Mouse (Mus musculus): ENCODE data around the gene Mapk10.
A peak's percentile ranks its signal among the peaks of the same experiment; 100 is the strongest.

Mapk10 gene

DNA sequence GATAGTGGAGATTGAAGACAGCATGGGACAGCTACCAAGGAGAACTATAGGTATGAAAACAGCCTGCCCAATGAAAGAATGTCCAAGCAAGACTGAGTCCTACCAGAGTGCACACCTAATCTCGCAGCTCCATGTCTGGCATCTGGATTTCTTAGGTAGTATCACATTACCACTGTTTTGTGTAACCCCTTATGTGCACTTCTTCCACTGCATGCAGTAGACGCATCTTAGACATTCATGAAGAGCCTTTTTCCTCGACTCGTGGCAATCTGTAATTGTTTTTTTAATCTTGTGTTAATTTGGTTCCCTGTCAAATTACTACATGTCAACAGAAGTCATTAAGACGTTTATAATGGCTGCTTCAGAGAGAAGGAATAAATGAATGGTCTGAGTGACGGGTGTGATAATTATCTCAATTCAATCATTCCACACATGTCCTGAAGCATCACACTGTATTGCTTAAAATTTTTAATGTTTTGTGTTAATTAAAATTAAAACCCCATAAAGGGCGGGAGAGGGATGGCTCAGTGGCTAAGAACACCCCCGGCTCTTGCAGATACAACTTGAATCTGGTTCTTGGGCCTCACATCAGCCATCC is 160.7 kb downstream of the Mapk10 start:
- DNase-seq (ENCODE audit: low spot score in 2 of 2) = no peak

DNA sequence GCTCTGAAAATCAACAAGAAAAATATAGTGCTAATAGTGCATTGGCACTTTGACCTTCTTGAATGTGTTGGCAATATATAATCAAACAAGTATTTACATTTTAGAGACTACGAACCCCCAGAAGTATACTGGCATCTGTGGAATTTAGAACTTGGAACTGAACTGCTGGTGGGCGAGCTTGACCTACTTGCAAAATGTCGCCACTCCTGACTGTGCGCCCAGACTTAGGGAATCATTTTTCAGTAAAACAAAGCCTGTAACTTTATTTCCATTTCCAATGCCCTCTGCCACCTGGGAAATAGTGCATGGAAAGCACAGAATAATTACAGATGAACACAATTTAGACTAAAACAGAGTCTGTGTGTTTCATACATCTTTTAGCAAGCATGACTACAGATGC is 163.1 kb downstream of the Mapk10 start:
- DNase-seq (ENCODE audit: low spot score in 2 of 2) = no peak

DNA sequence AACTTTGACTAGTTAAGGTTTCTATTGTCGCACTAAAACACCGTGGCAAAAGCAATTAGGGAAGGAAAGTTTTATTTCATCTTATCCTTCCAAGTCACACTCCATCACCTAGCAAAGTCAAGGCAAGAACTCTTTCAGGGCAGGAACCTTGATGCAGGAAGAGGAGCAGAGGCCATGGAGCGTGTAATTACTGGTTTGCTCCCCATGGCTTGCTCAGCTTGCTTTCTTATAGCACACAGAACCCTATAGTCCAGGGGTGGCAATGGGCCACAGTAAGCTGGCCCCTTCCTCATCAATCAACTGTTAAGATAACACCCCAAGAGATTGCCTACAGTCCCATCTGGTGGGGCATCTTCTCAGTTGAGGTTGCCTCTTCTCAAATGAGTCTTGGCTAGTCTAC is 173.4 kb downstream of the Mapk10 start:
- no peak for DNase-seq (ENCODE audit: low spot score in 2 of 2)

DNA sequence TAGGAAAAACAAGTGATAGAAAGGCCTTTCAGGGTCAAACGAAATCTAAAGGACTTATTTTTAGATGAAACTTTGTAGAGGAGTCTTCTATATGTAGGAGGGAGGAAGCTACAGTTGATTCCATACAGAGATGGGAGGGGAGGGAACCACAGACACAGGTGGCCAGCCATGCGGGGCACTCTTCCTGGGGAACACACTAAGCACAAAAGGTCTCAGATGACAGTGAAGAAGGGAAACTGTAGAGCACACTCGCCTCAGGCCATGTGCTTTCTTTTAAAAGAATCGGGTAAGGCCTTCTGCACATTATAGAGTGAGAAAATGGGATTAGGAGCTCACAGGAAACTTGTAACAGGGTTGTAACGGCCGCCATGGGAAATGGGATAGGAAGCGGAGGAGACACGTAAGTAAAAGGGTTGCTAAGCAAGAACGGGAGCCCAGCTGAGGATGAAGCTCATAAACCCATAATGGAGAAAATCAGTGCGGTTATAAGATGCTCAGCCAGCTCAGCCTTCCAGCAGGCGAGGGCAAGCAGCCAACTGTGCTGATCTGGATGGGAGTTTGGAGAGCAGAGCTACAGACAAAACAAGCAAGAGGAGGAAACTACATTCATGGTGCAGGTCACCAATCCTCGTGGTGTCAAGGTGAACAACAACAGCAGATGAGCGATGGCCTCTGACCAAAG is 182.1 kb downstream of the Mapk10 start:
- peak in 1 of 2 experiments; percentile 35 for DNase-seq (ENCODE audit: low spot score in 2 of 2)

DNA sequence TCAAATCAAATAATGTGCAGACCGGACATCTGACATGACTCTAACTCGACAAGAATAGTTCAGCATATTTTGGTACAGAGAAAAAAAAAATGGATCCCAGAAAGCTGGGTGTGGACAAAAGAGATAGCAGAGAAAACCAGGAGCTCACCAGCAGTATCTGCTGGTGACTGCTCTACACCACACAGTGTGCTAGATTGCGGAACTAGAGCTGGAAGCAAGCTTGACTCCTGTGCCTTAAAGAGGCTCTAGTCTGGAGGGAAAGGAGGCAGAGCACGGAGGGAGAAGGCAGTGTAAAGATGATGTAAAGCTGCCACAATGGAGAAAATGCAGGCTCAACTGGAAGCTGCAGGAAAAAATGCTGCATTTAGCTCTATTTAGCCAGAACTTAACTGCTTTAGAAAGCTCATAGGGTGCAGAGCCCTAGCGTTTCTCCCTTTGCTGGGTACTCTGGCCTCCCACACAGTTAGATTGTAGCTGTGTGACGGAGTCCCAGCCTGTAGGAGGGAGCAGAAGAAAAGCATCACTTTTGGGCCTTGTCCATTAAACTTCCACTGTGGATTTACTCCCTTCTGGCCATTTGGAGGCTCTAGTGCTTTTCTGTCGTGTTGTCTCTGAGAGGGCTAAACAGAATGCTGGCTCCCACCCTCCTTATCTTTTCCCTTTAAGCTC is 188.5 kb downstream of the Mapk10 start:
- DNase-seq (ENCODE audit: low spot score in 2 of 2) = no peak

DNA sequence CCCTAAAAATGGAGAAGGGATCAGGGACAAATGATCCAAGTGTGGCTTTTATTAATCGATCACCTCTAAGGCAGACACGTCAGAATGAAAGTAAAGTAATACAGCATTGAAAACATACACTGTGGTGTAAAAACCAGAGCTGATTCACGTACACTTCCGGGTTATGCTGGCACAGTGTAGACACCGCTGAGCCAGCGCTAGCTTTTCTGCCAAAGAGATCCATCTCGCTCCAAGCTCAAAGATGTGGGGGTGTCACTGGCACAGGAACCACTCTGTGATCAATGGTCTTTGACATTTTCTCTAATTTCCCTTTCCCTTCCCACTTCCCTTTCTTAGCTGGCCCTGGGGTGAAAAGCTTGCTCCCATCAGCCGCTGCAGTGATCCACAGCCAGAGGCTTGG is 189.7 kb downstream of the Mapk10 start:
- no peak for DNase-seq (ENCODE audit: low spot score in 2 of 2)

DNA sequence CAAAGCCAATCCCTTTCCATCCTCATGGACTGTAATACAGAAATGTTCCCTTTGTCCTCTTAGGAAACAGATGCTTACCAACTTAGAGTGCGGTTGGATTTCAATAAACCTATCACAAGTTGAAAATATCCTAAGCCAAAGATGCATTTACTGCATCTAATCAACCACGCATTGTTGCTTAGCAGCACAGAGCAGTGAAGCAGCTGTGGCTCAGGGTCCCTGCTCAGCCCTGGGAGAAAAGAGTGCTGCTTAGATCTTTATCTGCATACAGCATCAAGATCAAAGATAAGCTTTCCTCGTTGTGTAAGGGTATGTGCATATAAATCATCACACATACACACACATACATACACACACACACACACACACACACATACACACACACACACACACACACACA is 190.2 kb downstream of the Mapk10 start:
- DNase-seq (ENCODE audit: low spot score in 2 of 2) = no peak

DNA sequence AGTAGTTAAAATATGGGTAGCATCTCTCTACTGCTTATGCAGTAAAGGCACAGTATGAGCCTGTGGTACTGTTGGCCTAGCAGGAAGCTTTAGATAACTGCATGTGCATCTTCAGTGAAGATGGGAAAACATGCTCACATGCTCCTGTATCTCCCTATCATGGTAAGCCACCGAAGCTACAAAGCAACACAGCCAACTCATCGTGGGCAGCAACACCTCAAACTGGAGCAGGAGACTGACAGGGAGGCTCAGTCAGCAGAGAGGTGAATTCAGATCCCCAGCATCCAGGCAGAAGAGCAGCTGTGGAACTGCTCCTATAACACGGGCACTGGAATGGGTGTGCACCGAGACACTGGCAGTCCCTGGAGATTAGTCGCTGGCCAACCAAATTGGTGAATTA is 191.0 kb downstream of the Mapk10 start:
- DNase-seq (ENCODE audit: low spot score in 2 of 2) = no peak

DNA sequence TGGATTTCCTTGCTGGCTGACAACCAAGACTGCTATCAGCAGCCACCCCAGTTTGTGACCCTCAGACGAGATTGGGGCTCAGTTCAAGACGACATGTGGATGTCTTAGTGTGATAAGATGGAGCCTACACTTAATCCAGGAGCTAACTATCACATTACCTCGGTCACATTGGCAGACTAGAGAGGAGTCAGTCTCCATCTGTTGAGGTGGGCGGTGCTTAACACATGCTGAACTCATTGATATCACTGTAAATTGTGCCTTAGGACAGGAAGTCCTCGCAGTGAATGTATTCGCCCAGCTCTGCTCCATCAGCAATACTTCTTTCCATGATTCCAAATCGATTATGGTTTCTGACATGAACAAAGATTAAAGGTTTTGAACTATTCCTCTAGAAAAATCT is 193.5 kb downstream of the Mapk10 start:
- no peak for DNase-seq (ENCODE audit: low spot score in 2 of 2)

DNA sequence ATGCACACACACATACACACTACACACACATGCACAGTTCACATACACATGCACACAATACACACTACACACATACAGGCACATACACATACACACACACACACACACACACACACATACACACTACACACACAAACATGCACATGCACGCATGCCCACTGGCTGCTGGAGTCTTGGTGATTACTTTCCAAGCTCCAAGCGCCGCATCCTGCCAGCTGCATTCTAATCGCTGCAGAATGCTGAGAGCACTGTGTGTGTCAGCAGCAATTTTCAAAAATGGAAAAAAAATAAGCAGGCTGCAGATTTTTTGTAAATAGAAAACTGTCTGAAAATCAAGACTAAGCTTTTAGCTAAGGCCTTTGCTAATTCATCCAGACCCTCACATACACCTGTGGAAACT is 196.8 kb downstream of the Mapk10 start:
- DNase-seq (ENCODE audit: low spot score in 2 of 2) = no peak

DNA sequence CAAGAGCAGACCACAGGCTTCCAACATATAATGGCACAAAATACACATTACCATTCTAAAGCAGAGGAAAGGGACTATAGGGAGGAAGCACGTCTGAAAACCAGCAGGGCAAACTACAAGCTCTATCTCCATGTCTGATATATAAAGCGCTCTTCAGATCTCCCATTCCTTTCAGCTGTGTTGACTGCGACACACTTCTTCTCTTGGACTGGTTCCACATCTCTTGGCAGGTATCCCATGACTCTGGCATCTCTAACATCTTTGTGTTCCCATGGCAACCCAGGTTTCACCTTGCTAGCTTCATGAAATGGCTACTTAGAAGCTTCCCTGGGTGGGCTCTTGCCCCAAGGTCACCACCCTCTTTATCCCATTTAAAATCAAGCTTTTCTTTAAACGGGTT is 202.2 kb downstream of the Mapk10 start:
- no peak for DNase-seq (ENCODE audit: low spot score in 2 of 2)

DNA sequence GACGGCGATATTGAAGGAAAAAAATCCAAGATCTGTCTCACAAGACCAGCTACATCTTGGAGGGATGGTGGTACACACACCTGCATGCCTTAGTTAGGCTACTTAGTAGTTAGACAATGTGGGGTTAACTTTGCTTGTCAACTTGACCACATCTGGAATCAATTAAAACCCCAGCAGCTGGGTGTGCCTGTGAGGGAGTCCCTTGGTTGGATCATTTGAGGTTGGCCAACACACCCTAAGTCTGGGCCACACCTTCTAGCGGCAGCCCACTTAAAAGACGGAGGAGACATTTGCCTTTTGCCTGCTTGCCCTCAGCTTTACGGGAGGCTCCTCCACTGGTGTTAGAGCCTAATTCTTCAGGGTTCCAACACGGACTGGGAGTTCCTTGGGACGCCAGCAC is 209.0 kb downstream of the Mapk10 start:
- DNase-seq (ENCODE audit: low spot score in 2 of 2) = no peak

DNA sequence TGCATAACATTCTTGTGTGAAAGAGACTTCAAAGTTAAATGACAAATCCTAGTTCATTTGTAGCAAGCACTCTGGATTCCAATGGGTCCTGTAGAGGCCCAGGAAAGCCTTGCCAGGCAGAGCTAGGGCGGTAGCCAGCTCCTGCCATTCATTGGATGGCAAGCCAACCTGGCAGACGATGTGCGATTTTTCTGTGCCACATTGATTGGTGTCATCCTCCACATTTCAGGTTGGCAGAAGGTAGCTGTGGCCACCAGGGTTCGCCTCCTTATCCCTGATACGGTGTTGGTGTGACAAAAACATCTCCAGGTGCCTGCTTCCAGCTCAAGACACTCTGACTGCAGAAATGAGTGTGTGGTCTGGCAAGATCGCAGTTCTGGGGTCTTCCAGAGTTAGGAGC is 210.6 kb downstream of the Mapk10 start:
- no peak for DNase-seq (ENCODE audit: low spot score in 2 of 2)

DNA sequence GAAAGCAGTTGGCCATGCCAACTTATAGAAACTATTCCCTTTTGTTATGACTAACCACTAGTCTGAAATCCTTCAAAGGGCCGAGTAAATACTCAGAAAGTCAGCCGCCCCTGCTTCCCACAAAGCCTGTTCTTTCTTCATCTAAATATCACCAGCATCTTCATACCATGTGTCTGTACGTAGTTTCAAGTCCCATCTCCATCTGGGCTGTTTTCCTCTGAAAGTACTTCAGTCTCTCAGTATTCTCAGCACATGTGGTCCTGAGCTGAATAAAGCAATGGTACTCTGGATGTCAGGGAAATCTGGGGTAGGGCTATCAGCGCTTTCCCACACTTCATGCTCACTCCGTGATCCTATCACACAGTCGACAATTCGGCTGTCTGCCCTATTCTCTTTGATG is 212.6 kb downstream of the Mapk10 start:
- DNase-seq (ENCODE audit: low spot score in 2 of 2) = no peak

DNA sequence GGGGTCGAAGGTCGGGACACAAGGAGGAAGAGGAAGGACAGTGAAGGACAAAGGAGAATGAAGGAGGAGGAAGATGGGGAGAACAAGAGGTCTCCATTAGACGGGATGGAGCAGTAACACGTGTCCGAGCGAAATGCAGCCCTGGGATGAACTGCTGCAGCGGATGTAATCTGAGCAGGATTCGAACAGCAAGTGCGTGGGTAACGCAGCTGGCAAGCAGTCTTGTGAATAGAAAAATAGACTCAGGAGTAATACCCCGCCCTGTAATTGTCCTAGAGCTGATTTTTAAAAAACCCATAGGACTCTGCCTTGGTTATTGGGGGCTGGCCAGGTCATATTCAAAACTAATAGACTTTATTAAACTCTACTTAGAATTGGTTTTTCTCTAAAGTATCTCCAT is 213.2 kb downstream of the Mapk10 start:
- DNase-seq (ENCODE audit: low spot score in 2 of 2) = no peak

DNA sequence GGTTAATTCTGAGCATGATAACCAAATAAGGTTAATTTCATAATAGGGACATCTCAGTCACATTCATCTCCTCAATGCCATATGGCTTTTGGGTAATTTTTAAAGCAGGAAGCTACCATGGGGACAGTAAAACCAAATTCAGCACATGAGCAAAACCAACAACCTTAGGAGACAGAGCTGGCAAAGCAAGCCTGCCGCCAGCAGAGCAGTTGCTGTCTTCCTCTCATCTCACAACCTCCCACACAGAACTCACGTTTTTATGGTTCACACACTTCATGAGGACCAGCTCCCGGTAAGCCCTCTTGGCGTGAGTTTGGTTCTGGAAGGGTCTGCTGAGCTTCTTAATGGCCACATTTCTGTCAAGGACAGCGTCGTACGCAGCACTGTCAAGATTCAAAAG is 214.8 kb downstream of the Mapk10 start:
- DNase-seq (ENCODE audit: low spot score in 2 of 2) = no peak

DNA sequence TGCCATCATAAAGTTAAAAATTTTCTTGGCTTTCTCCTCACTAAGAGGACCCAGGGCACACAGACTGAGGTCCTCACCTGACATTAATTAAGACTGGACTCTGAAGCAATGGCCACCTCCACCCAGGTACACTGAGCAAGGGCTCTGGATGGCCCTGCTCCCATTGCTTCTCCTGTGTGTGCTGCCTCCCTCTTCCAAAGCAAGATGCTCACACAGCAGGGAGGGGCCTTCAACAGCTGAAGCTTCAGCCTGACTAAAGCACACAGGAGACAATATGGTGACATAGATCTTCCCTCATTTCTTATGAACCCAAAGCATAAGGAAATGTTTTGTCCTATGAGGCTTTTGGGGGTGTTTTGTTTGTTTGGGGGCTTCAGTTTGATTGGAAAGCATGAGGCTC is 215.2 kb downstream of the Mapk10 start:
- DNase-seq (ENCODE audit: low spot score in 2 of 2) = no peak

DNA sequence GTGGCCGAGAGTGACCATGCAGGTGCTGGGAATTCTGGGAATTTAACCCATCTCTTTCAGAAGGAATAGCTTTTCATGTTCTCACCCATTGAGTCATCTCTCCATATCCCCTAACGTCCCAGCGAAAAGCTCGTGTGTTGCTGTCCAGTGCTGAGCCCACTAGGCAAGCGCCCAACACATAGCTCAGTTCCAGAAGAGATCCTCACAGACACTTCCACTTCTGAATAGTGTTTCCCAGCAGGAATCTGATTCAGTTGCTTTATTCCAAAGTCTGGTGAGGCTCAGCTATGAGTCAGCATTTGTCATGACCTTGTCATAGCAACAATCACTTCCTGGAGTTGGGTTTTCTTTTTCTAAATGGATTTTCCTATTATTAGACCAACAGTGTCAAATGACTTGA is 217.2 kb downstream of the Mapk10 start:
- DNase-seq (ENCODE audit: low spot score in 2 of 2) = no peak

DNA sequence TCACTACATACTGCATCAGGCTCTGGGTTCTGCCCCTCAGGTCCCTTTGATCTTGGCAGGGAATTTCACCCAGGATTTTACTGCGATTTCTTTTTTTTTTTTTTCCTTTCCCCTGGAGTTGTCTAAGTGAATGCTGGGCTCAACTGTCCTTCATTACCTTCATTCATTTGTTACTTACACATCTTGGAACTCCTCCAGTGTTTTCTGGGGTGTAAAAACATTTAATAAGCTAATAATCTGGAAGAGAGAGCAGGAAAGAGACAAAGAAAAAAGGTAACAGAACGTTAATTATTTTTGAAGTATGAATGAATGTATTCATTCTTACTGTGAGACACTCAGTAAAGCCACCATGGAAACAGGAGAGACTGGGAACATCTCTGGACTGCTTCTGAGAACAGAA is 219.4 kb downstream of the Mapk10 start:
- no peak for DNase-seq (ENCODE audit: low spot score in 2 of 2)

DNA sequence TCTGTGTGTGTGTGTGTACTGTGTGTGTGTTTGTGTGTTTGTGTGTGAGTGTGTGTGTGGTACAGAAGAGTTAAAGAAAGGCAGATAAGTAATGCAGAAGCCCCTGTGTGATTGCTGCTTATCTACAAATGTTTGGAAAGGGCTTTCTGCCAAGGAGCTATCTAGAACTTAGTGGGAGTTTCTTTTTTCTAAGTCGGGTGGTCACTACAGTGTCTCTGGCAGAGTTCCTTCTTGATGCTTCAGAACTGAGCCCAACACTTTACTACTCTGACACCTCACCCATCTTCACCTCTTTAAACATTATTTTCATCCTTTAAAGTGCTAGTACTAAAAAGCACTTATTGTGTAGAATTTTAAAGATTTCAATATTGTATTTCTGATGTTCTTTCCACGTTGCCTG is 232.8 kb downstream of the Mapk10 start:
- no peak for DNase-seq (ENCODE audit: low spot score in 2 of 2)

DNA sequence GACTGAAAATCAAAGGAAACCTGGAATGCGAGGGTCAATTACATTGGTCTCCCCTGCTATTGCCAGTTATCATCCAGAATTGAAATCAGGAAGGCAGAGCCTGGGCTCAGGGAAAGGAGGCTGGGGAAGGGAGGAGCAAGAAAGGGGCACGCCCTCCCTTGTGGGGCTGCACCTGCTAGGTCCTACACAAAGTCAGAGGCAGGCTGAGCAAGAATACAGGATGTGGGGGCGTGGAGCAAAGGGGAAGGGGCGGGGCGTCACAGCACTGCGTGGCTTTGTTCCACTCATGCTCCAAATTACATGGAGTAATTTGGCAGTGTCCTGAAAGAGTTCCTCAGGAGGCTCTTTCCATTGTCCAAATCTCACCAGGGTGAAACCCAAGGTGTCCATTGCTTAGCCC is 234.0 kb downstream of the Mapk10 start:
- DNase-seq (ENCODE audit: low spot score in 2 of 2) = no peak

DNA sequence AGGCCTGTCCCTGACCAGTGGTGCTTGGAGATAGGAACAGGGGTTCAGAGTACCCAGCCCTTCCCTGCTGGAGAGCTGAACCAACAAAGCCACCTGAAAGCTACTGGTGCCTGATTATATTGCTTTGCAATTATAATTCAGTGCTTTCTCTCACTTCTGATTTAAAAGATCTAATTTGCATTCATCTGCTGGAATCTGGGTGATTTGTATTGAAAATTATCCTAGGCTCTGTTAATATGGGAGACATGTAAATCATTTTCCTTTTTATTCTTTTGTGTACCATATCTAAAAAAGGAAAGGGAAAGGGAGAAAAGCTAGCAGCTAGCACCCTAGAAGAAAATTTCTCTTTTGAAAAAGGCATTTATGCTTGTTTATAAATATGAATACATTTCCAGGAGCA is 234.6 kb downstream of the Mapk10 start:
- no peak for DNase-seq (ENCODE audit: low spot score in 2 of 2)

DNA sequence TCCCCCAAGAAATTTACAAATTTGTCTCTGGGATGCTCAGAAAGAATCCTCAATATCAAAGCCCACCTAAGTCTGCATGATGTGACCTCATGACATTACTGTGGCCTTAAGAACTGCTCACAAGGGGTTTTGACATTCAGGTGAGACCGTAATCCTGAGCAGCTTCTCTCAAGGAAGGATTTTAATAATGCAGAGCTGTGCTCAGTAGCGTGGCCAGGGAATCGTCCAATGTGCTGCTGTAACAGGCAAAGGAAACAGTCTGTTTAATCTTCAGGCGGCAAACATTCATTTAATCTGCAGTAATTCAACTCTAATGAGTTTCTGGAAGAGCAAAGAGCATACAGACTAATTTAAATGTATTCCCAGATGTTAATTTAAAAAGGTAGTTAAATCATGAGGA is 236.7 kb downstream of the Mapk10 start:
- DNase-seq (ENCODE audit: low spot score in 2 of 2) = no peak

DNA sequence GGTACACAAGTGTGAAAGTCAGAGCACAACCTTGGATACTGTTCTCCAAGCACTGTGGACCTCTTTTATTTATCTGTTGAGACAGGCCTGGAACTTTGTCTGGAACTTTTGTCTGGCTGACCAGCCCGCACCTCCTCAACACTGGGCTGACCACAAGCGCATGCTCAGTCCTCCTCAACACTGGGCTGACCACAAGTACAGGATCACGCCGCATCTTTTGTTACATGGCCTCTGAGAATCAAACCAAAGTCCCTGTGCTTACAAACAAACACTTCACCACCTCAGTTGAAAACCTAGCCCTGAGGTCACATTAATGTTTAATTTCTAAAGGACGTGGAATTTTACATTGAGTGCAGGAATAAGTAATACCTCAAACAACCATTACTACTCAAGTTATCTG is 246.7 kb downstream of the Mapk10 start:
- DNase-seq (ENCODE audit: low spot score in 2 of 2) = no peak
